Mouse (Mus musculus) spleen, adult 2 months (tissue): ENCODE measurements around the gene Ptges3. TPM values are rescaled to one million over a fixed set of nuclear protein-coding genes. Genes with fewer than 3 reads are reported as not detected.

Experiments used
- DNase-seq, 2 experiments: peaks; one replicate each; pipeline versions ENCODE4 v3.0.0 to v3.0.0-alpha.2; 2012 to 2021; ENCODE audit warnings: low spot score in 2 of 2, low read depth in 1 of 2
- H3K27ac ChIP-seq: fragments of 200-500 bp; 2 replicates; pipeline ENCODE4 v1.5.1; 2012; ENCODE audit warnings: low read length, inconsistent platforms; ENCODE audit not compliant: insufficient read depth
- H3K27me3 ChIP-seq: fragments of 200-500 bp; 2 replicates; pipeline ENCODE4 v1.6.1; 2012; ENCODE audit warnings: mild to moderate bottlenecking, moderate library complexity, low read length, inconsistent platforms; ENCODE audit not compliant: control insufficient read depth, insufficient read depth
- H3K36me3 ChIP-seq: fragments of 200-500 bp; 2 replicates; pipeline ENCODE4 v1.6.1; 2012; ENCODE audit warnings: mild to moderate bottlenecking, low read length, inconsistent platforms; ENCODE audit not compliant: control insufficient read depth, insufficient read depth
- H3K4me1 ChIP-seq: fragments of 200-500 bp; 2 replicates; pipeline ENCODE4 v1.6.1; 2011; ENCODE audit warnings: inconsistent platforms; ENCODE audit not compliant: control insufficient read depth, insufficient read depth, insufficient read length
- H3K4me3 ChIP-seq: fragments of 200-500 bp; 2 replicates; pipeline ENCODE4 v1.5.1; 2011; ENCODE audit warnings: mild to moderate bottlenecking, inconsistent platforms; ENCODE audit not compliant: insufficient read depth, insufficient read length; ENCODE audit errors: extremely low read depth
- CTCF ChIP-seq: fragments of 200-500 bp; IDR thresholded peaks from 2 replicates; pipeline ENCODE4 v1.5.1; 2011; ENCODE audit warnings: mild to moderate bottlenecking, inconsistent platforms; ENCODE audit not compliant: insufficient read depth, insufficient read length, insufficient replicate concordance; ENCODE audit errors: extremely low read depth
- POLR2A ChIP-seq: fragments of 200-500 bp; IDR thresholded peaks from 2 replicates; pipeline ENCODE4 v1.6.1; 2011; ENCODE audit warnings: low read depth, low read length, inconsistent platforms
- WGBS: fragments of 180-500 bp; shearing (Covaris S2); methylation state at CpG from one replicate; pipeline ENCODE4 v1.1.7; 2018; 5-methylcytosine and 5-hydroxymethylcytosine counted together
- polyA plus RNA-seq: library from polyadenylated mRNA; depleted of rRNA; stranded (reverse); fragments of >200 nt; gene quantifications from 2 replicates; pipeline ENCODE4 v1.2.3, GENCODE M21; 2012

Ptges3 gene
- polyA plus RNA-seq, 1 experiment = 20.2 TPM

- Histone ChIP-seq H3K36me3 (peaks cover 44% of the 10 kb centered on the region), H3K27ac (no peak overlapping the region), H3K4me3 (no peak overlapping the region), H3K27me3 (no peaks in the 10 kb centered on the region), H3K4me1 (0 out of 2 replicates have a peak, but pooled peaks cover 3% of the 10 kb centered on the region)
- no peak for TF ChIP-seq CTCF
- no peak for TF ChIP-seq POLR2A
- WGBS = 91% methylated on average over 5 of the region's 5 CpGs
- DNase-seq = no peak
These were observed 29.4 kb downstream of the Ptges3 start for GRCm38 (mm10) chr10:128088181-128088580.

GRCm38 (mm10) chr10:128089842-128090241, 31.1 kb downstream of the Ptges3 start:
- Histone ChIP-seq H3K27me3 (no peaks in the 10 kb centered on the region), H3K36me3 (peaks cover 41% of the 10 kb centered on the region), H3K4me3 (no peak overlapping the region), H3K4me1 (peaks cover 3% of the 10 kb centered on the region; the same call in 1 of the 2 replicates), H3K27ac (no peak overlapping the region)
- 74% methylated on average over 5 of the region's 5 CpGs for WGBS
- DNase-seq = no peak
- no peak for TF ChIP-seq CTCF
- TF ChIP-seq POLR2A = no peak

GRCm38 (mm10) chr10:128090651-128091563, 32.2 kb downstream of the Ptges3 start:
- peaks cover 6% of the 10 kb centered on the region; the same call in 1 of the 2 replicates for H3K4me1 ChIP-seq
- WGBS = under 1% methylated on average over 14 of the region's 14 CpGs

GRCm38 (mm10) chr10:128091564-128092505, 33.1 kb downstream of the Ptges3 start, which contains the start of gene Baz2a:
TSS of gene Baz2a (plus strand) at chr10:128091577.
- Histone ChIP-seq H3K4me1 (peaks cover 10% of the 10 kb centered on the region; the same call in 1 of the 2 replicates), H3K27ac (peak within 1 kb of the TSS; percentile 97), H3K4me3 (peak within 1 kb of the TSS; percentile 97), H3K27me3 (no peaks in the 10 kb centered on the region), H3K36me3 (peaks cover 26% of the 10 kb centered on the region)
- peak; percentile 65 to 70 for DNase-seq
- TF ChIP-seq CTCF (no peak), POLR2A (peak; percentile 59)
- WGBS = under 1% methylated on average over 20 of the region's 20 CpGs

More at GRCm38 (mm10) chr10:128090651-128091563, 32.2 kb downstream of the Ptges3 start:
- peak overlapping the region; percentile 37 for H3K27ac ChIP-seq
- DNase-seq = peak; percentile 76 to 84
- H3K27me3 ChIP-seq = no peaks in the 10 kb centered on the region
- H3K36me3 ChIP-seq = peaks cover 32% of the 10 kb centered on the region
- peak; percentile 73; the same call in 1 of the 2 replicates for TF ChIP-seq CTCF
- no peak for TF ChIP-seq POLR2A
- H3K4me3 ChIP-seq = peak overlapping the region; percentile 97

GRCm38 (mm10) chr10:128092506-128093495, 34.0 kb downstream of the Ptges3 start:
- Histone ChIP-seq H3K27me3 (no peaks in the 10 kb centered on the region), H3K36me3 (peaks cover 20% of the 10 kb centered on the region), H3K4me1 (peaks cover 10% of the 10 kb centered on the region; the same call in 1 of the 2 replicates), H3K27ac (peak overlapping the region; percentile 97), H3K4me3 (peak overlapping the region; percentile 97)
- TF ChIP-seq CTCF = peak; percentile 15; the same call in 1 of the 2 replicates
- TF ChIP-seq POLR2A = no peak
- under 1% methylated on average over 83 of the region's 88 CpGs for WGBS
- DNase-seq = peak in 1 of 2 experiments; percentile 77
